Mouse (Mus musculus) kidney, adult 2 months (tissue): ENCODE results near the gene Serpinb8. TPM values are rescaled to one million over a fixed set of nuclear protein-coding genes. Genes with fewer than 3 reads are reported as not detected.
A peak's percentile ranks its signal among the peaks of the same experiment; 100 is the strongest.

Experiments used
- DNase-seq: peaks from one replicate; pipeline ENCODE4 v3.0.0; 2021
- H3K27ac ChIP-seq: fragments of 200-500 bp; 2 replicates; pipeline ENCODE4 v1.5.1; 2012; ENCODE audit warnings: low read depth, low read length, control low read depth, inconsistent platforms; ENCODE audit not compliant: insufficient read depth
- H3K27me3 ChIP-seq: fragments of 200-500 bp; replicated peaks from 2 replicates; pipeline ENCODE4 v1.6.1; 2012; ENCODE audit warnings: mild to moderate bottlenecking, moderate library complexity, low read length, inconsistent platforms; ENCODE audit not compliant: control insufficient read depth, insufficient read depth
- H3K36me3 ChIP-seq: fragments of 200-500 bp; 2 replicates; pipeline ENCODE4 v1.6.1; 2012; ENCODE audit warnings: mild to moderate bottlenecking, moderate library complexity, low read length, inconsistent platforms; ENCODE audit not compliant: control insufficient read depth, insufficient read depth
- H3K4me1 ChIP-seq: fragments of 200-500 bp; 2 replicates; pipeline ENCODE4 v1.6.1; 2011; ENCODE audit warnings: low read length; ENCODE audit not compliant: control insufficient read depth, insufficient read depth
- H3K4me3 ChIP-seq: fragments of 200-500 bp; 2 replicates; pipeline ENCODE4 v1.5.1; 2011; ENCODE audit warnings: mild to moderate bottlenecking, low read depth, low read length, control low read depth; ENCODE audit not compliant: insufficient read depth
- CTCF ChIP-seq: fragments of 200-500 bp; conservative IDR thresholded peaks from 2 replicates; pipeline ENCODE4 v1.5.1; 2011; ENCODE audit warnings: low read depth, mild to moderate bottlenecking, control low read depth, low read length, moderate library complexity, mixed read lengths; ENCODE audit not compliant: insufficient read depth, insufficient read length
- POLR2A ChIP-seq: fragments of 200-500 bp; IDR thresholded peaks from one replicate; pipeline ENCODE4 v1.6.1; 2011; ENCODE audit warnings: low read depth, low read length, control low read depth
- WGBS: fragments of 180-500 bp; shearing (Covaris S2); methylation state at CpG from one replicate; pipeline ENCODE4 v1.1.7; 2018; 5-methylcytosine and 5-hydroxymethylcytosine counted together
- polyA plus RNA-seq: library from polyadenylated mRNA; depleted of rRNA; stranded (reverse); fragments of >200 nt; gene quantifications from 2 replicates; pipeline ENCODE4 v1.2.3, GENCODE M21; 2012; rRNA removed

Gene Serpinb8
- polyA plus RNA-seq, 1 experiment = 11.0 TPM

- WGBS = 73% methylated on average over 3 of the region's 3 CpGs
- Histone ChIP-seq H3K27ac (no peak overlapping the region), H3K36me3 (no peaks in the 10 kb centered on the region), H3K4me1 (peaks cover 6% of the 10 kb centered on the region; the same call in 1 of the 2 replicates), H3K4me3 (no peak overlapping the region), H3K27me3 (no peaks in the 10 kb centered on the region)
- DNase-seq = no peak
- TF ChIP-seq CTCF = no peak
- no peak for TF ChIP-seq POLR2A
These were observed 48.7 kb downstream of the Serpinb8 start for GRCm38 (mm10) chr1:107638459-107638858.

GRCm38 (mm10) chr1:107642457-107643118 lies 52.8 kb downstream of the Serpinb8 start:
- Histone ChIP-seq H3K36me3 (no peaks in the 10 kb centered on the region), H3K27ac (no peak overlapping the region), H3K4me1 (0 out of 2 replicates have a peak, but pooled peaks cover 2% of the 10 kb centered on the region), H3K27me3 (no peaks in the 10 kb centered on the region), H3K4me3 (no peak overlapping the region)
- WGBS = 39% methylated on average over 2 of the region's 2 CpGs
- no peak for TF ChIP-seq CTCF
- no peak for TF ChIP-seq POLR2A
- peak; percentile 49 for DNase-seq

GRCm38 (mm10) chr1:107645086-107645485 lies 55.3 kb downstream of the Serpinb8 start:
- H3K27ac ChIP-seq = no peak overlapping the region
- no peak overlapping the region for H3K4me3 ChIP-seq
- no peaks in the 10 kb centered on the region for H3K36me3 ChIP-seq
- H3K27me3 ChIP-seq = no peaks in the 10 kb centered on the region
- DNase-seq = peak; percentile 72
- TF ChIP-seq CTCF = no peak
- TF ChIP-seq POLR2A = no peak
- 0 out of 2 replicates have a peak, but pooled peaks cover 2% of the 10 kb centered on the region for H3K4me1 ChIP-seq
- WGBS = 23% methylated on average over 6 of the region's 6 CpGs

GRCm38 (mm10) chr1:107657689-107658088 lies 67.9 kb downstream of the Serpinb8 start:
- TF ChIP-seq POLR2A (no peak), CTCF (no peak)
- no peaks in the 10 kb centered on the region for H3K27me3 ChIP-seq
- H3K4me1 ChIP-seq = no peaks in the 10 kb centered on the region
- no peak overlapping the region for H3K27ac ChIP-seq
- DNase-seq = no peak
- no peak overlapping the region for H3K4me3 ChIP-seq
- no peaks in the 10 kb centered on the region for H3K36me3 ChIP-seq
- 64% methylated on average over 2 of the region's 2 CpGs for WGBS

Other genes with a start within 250 kb of the Serpinb8 start
- gene Serpinb11, start 228.8 kb upstream of the Serpinb8 start, polyA plus RNA-seq = not detected in 2 replicates
- not detected in 2 replicates for gene Serpinb7, start 190.4 kb upstream of the Serpinb8 start, polyA plus RNA-seq
- 0.11 TPM in 1 of 2 replicates, not detected in the other for gene Serpinb2, start 78.6 kb upstream of the Serpinb8 start, polyA plus RNA-seq